Mouse (Mus musculus): ENCODE results near the gene Rufy3. TPM values are rescaled to one million over a fixed set of nuclear protein-coding genes. Genes with fewer than 3 reads are reported as not detected.

The Rufy3 gene
- polyA plus RNA-seq, 1 experiment = 6.1 TPM

DNA sequence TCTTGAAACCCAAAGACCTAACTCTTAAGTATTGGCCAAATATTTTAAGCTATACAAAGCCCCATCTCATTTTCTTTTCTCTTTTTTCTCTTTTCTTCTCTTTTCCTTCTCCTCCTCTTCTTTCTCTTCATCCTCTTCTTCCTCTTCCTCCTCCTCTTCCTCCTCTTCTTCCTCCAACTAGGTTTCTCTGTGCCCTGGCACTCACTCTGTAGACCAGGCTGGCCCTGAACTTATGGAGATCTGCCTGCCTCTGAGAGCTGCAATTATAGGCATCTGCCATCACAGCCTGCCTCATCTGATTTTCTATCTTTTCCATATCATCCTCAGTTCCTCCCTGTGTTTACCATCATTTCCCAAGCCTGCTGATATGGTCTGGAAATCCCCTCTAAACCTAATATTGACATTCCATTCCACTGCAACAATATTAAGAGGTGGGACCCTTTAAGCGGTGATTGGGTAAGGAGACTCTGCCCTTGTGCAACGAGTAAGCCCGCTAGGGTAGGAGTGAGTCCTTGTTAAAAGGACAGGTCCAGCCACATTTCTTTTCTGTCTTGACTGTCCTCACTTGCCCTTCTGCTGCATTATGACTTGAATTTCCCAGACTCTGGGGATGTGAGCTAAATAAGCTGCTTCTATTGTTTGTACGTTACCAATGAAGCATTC, 134.5 kb downstream of the Rufy3 start:
- 80% methylated on average over 4 of the region's 4 CpGs for WGBS
- no peak overlapping the region for H3K4me3 ChIP-seq (replicated peaks; ENCODE audit: control insufficient read depth, low read depth, low read length)
- TF ChIP-seq CTCF (IDR thresholded peaks at IDR 0.05; ENCODE audit: control insufficient read depth, insufficient read depth, low read length) = no peak
- no peak for TF ChIP-seq POLR2A (IDR thresholded peaks at IDR 0.05; ENCODE audit: borderline replicate concordance, control insufficient read depth, low read depth, low read length)
- no peak overlapping the region for H3K27ac ChIP-seq (ENCODE audit: control insufficient read depth, insufficient read depth, low read depth, low read length, poor library complexity)
- H3K4me1 ChIP-seq (ENCODE audit: control insufficient read depth, insufficient read depth, low read length) = no peaks in the 10 kb centered on the region; the same call in 1 of the 2 replicates

Other genes with a start within 250 kb of the Rufy3 start
- gene Prol1, start 247.7 kb upstream of the Rufy3 start, polyA plus RNA-seq (2011; ENCODE audit: insufficient read depth, insufficient read length, low replicate concordance, missing spikeins) = not detected in 2 replicates
- not detected in 2 replicates for gene Amtn, start 188.9 kb upstream of the Rufy3 start, polyA plus RNA-seq (2011; ENCODE audit: insufficient read depth, insufficient read length, low replicate concordance, missing spikeins)
- gene Ambn, start 109.0 kb upstream of the Rufy3 start, polyA plus RNA-seq (2011; ENCODE audit: insufficient read depth, insufficient read length, low replicate concordance, missing spikeins) = not detected in 2 replicates
- gene Enam, start 77.1 kb upstream of the Rufy3 start, polyA plus RNA-seq (2011; ENCODE audit: insufficient read depth, insufficient read length, low replicate concordance, missing spikeins) = not detected in 2 replicates
- gene Jchain, start 37.1 kb upstream of the Rufy3 start, polyA plus RNA-seq (2011; ENCODE audit: insufficient read depth, insufficient read length, low replicate concordance, missing spikeins) = 2.6 and 6.3 TPM in 2 replicates
- 35.7 and 67.6 TPM in 2 replicates for gene Utp3, start 10.6 kb upstream of the Rufy3 start, polyA plus RNA-seq (2011; ENCODE audit: insufficient read depth, insufficient read length, low replicate concordance, missing spikeins)
- 13.1 and 22.7 TPM in 2 replicates for gene Grsf1, start 111.1 kb downstream of the Rufy3 start, polyA plus RNA-seq (2011; ENCODE audit: insufficient read depth, insufficient read length, low replicate concordance, missing spikeins)
- 9.2 and 13.1 TPM in 2 replicates for gene Mob1b, start 155.8 kb downstream of the Rufy3 start, polyA plus RNA-seq (2011; ENCODE audit: insufficient read depth, insufficient read length, low replicate concordance, missing spikeins)
- 25.0 and 49.8 TPM in 2 replicates for gene Dck, start 200.0 kb downstream of the Rufy3 start, polyA plus RNA-seq (2011; ENCODE audit: insufficient read depth, insufficient read length, low replicate concordance, missing spikeins)